Mouse (Mus musculus) layer of hippocampus, adult 11-12 months (tissue): ENCODE results near the gene Gm28047.

Source experiments
- DNase-seq: peaks from one replicate; pipeline ENCODE4 v3.0.0; 2022; ENCODE audit warnings: low spot score

The Gm28047 gene

DNA sequence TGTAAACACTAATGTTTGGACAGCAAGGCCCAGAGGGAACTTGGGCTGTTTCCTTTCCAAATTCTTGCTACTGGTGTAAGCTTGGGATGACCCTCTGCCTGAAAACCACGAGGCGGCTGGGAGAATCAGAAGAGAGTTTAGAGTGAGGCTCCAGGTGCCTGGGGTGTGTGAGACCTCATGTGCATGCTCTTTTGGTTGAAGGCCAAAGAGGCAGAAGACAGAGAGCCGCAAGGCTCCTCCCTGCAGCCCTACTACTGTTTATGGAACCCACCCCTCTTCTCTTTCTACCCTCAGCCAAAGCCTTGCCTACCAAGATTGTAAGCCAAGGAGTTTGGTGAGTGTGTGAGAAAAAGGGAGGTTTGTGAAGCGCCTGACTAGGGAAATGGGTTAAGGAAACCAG is 109.1 kb downstream of the Gm28047 start:
- DNase-seq = no peak

DNA sequence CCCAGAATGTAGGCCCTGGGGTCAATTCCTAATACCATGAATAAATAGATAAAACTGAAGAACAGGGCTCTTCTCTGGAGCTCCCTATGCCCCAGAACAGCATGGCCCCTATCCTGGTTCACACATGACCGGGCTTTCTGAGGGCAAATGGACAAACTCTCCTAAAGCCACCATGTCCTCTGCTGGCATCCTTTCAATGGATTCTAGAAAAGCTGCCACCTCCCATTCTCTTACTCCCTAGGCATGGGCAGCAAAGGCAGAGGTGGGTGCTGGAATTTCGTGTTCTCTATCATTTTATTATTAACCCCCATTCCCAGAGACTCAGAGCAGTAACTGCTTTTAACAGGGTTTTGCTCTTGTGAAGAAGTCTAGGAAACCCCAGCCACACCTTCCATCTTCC is 109.6 kb downstream of the Gm28047 start:
- no peak for DNase-seq

DNA sequence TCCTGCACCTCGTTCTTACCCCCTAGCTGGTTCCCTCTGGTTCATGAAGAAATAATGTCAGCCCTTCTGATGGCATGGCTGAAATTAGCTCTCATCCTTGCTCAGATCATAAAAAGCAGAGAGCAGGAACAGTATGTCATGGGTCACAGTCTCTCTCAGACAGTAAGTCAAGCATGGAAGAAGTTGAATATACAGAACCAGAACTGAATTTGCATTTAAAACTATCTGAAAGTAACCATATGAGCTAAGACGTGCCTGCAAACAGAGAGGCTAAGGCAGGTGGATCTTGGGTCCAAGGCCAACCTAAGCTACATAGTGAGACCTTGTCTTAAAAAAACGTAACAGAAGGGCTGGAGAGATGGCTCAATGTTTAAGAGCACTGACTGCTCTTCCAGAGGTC is 111.9 kb downstream of the Gm28047 start:
- no peak for DNase-seq

DNA sequence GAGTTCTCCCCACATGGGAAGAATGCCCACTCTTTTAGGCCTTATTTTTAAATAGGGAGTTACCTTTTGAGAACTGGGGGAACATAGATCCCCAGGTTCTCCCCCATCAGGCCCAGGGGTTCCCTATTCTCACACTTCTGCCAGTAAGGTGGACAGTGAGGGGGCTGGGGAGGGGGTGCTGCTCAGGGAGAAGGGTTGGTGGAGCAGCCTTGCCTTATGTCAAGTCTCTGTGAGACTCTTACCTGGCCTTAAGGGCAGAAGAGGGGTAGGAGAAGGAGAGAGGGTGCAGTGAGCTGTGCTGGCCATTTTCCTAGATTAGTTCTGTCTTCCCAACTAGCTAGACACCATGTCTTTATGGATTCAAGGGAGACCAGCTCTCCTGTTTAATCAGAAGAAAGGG is 112.4 kb downstream of the Gm28047 start:
- no peak for DNase-seq

DNA sequence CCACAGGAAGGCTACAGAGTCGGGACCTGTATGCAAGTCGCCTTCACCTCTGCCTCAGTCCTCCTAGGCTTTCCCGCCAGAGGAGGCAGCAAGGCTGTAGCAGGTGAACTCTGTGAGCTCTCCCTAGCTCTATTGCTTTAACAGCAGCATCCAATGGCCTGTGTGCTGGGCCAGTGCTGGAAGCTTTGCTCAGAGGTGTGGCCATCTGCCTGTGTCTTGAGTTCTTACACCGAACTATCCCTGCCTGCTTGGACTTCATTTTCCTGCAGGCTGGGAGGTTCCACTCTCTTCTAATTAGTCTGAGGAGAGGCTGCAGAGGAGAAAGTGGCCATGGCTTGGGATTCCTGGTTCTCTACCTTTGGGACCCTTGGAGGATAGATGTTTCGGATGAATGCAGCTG is 112.9 kb downstream of the Gm28047 start:
- DNase-seq = peak; percentile 9

DNA sequence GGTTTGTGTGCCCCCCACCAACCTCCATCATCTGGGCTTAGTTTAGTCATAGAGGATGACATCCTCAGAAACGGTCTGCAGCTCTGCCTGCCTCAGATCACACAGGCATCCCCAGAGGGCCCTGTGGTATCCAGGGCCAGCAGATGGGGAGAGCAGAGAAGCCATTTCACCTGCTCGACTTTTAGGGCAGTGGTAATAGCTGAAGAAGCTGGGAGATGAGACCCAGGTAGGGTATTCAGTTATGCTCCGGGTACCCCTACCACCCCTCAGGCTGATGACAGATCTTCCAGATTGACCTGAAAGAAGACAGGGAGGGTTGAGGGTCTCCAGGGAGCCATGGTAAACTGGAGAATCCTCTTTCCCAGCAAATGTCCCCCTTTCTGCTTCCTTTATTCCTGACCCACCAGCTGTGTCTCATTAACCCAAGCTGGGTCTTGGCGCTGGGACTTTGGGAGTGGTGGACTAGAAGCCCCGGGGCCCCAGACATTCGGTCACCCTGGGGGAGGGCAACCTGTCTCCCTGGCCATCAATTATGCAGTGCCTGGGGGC is 113.5 kb downstream of the Gm28047 start:
- peak; percentile 8 for DNase-seq

DNA sequence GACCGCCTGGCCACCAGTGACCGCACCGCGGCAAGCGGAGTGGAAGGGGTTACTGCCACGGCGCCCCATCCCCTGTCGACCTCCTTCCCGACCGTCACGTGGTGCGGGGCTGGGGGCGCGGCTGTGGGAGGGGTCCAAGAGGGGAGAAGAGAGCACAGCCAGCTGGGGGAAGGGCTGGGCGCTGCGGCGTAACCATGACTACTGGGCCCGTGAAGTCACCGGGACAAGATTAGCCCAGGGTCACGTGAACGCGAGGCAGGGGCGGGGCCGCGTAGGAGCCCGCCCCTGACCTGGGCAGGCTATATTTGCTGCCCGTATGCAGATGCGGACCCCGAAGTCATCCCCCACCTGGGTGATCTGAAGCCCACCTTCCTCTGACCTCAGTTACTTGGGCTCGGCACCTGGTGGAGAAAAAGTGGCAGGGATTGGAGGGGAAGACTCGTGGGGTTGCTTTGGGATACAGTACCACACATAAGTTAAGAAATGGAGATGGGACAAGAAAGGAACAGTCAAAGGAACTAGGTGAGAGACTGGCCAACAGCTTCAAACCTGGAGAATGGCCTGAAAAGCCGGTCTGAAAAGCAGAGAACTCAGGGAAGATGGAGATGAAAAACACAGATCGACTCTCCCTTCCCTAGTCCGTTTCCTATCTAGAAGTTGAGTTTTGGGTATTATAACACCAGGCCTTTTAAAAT is 114.1 kb downstream of the Gm28047 start:
- peak; percentile 90 for DNase-seq

DNA sequence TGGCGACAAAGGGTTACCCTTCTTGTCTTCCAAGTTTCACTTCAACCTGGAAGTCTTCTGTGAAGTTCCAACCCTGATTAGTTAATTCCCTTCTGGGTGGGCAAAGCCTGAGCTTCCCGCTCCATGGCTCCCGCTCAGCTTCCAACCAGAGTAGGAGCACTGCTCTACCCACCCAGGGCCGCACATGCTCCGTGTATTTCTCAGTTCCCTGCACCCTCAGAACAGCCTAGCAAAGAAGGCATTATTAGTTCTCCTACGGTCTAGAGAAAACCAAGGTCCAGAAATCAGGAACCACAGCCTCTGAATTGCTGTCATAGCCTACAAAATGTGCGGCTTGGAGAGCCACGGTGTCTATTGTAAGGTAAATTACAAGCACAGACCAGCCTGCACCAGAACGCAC is 114.8 kb downstream of the Gm28047 start:
- DNase-seq = peak; percentile 47

DNA sequence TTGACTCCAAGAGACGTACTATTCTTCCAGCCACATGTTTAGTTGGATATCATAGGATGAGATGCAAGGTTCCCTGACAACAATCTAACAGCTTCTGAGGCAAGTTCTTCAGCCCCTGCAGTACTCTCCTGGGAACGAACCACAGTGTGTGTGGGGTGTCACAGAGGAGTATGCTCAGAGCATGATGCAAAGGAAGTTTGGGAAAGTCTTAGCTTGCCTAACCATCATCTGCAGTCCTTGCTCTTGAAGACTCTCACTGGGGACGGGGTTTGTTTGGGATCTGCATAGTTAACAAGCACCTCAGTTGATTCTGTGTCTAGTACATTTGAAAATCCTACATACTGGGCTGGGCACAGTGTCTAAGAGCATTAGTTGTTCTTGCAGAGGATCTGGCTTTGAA is 116.5 kb downstream of the Gm28047 start:
- peak; percentile 3 for DNase-seq

DNA sequence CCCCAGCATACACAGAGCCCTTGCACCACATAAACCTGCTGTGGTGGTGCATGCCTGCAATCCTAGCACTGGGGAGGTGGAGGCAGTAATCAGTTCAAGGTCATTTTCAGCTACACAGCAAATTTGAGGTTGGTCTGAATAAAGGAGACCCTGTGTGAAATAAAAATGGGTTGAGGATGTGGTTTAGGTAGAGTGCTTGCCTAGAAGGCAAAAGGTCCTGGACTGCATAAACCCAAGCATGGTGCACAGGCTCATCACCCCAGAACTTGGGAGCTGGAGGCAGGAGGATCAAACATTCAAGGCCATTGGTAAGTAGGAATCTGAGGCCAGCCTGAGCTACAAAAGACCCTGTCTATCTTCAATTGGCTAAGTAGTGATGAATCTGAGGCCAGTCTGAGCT is 117.3 kb downstream of the Gm28047 start:
- DNase-seq = peak; percentile 4

DNA sequence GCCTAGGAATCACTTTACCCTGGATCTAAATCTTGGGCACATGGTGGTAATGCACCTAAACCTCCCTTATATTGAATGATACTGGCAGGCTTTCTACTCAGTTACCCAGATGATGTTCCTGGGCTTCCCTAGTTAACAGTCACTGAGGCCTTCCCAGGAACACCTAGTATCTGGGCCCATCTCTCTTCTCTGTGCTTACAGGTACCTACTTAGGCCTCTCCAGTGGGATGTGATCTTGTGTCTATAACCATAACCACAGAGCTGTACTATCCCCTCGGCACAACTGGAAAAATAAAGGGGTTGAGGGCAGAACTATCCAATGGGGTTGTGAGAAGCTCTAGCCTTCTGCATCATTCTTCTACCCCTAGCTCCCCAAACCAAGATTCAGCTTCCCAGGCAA is 118.0 kb downstream of the Gm28047 start:
- DNase-seq = peak; percentile 2

DNA sequence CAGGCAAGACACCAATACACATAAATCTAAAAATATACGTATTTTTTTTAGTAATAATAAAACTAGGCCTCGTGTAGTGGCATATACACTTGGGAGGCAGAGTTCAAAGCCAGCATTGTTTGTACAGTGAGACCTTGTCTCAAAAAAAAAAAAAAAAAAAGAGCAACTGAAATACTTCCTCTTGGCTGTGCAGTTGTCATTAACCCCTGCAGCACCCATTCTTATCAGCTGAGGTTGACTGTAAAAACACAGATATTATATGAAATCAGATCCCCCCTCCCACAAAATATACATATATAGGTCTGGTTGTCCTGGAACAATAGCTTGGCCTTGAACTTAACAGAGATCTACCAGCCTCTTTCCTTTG is 118.4 kb downstream of the Gm28047 start:
- no peak for DNase-seq

DNA sequence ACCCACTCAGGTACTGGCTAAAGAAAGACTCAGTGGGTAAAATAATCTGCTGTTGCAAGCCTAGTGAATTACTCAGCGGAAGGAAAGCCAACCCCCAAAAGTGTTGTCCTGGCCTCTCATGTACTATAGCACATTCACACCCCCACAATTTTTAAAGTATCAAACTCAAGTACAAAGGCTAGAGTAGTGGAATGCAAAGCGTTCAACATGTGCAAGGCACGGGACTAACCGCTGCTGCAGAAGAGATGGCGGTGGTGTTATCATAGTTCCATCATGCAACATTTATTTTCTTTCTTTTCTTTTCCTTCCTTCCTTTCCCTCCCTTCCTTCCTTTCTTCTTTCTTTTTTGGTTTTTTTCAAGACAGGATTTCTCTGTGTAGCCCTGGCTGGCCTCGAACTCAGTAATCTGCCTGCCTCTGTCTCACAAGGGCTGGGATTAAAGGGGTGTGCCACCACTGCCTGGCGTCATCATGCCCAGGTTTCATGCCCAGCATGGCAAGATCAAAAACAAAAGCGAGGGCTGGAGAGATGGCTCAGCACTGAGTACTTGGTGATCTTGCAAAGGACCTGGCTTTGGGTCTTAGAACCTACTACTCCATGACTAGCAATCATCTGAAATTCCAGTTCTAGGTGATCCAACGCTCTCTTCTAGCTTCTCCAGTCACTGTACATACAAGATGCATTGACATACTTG is 119.0 kb downstream of the Gm28047 start:
- peak; percentile 2 for DNase-seq

DNA sequence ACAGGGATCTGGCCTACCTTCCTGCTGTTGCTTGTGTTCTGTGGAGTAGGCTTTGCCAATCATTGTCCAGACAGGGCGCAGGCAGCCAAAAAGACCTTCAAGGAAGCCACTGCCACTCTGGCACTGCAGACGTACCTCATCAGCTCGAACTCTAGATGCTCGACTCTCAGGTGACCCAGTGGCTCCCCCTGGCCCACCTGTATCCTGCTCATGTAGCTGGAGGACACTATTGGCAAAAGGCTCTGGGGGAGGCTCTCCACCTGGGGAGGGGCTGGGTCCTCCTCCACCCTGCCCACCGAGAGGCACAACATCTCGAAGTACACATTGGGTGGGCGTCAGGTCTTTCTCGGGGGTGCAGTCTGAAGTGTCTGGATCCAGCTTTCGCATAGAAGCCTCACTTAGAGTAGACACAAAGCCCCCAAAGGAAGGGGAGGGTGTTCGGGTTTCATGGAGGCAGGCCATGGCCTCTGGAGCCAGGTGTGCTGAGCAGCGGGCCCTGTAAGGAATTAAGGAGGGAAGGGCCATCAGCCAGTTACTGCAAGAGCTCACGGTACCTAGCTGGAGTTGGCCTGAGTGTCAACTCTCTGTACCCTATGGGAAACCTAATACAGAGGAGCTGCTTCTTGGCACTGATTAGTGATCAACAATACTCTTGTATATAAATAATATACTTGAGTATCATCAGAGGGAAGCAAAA is 119.6 kb downstream of the Gm28047 start:
- peak; percentile 8 for DNase-seq

DNA sequence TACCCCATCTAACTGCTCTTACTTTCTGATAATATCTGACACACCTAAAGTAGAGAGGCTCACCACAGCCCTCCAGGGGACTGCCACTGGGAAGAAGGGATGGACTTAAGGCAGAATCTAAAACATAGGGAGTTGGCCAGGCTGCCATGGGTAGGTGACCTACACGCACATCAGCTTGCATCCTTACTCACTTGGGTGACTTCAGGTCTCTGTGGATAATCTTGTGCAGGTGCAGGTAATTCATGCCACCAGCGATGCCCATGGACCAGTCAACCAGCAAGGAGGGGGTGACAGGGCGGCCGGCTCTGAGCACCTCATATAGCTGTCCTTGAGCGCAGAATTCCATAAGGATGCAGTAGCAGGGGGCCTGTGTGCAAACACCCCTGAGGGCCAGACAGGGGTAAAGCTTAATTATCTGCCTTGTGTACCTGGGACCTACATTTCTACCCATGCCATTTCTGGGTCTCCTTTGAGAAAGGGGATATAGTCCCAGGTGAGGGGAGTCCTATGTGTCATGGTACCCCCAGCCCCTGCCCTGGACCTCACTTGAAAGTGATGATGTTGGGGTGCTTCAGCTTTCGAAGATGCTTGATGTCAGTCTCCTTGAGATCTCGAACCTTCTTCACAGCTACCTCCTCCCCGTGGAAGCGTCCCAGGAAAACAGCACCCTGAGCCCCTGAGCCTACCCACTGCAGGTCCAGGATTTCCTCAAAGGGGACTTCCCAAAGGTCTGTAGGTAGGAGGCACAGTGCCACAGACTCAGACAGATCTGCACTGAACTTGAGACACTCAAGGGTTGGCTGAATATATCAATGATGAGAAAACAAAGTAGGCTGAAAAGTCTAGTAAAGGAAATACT is 120.7 kb downstream of the Gm28047 start:
- peak; percentile 3 for DNase-seq

DNA sequence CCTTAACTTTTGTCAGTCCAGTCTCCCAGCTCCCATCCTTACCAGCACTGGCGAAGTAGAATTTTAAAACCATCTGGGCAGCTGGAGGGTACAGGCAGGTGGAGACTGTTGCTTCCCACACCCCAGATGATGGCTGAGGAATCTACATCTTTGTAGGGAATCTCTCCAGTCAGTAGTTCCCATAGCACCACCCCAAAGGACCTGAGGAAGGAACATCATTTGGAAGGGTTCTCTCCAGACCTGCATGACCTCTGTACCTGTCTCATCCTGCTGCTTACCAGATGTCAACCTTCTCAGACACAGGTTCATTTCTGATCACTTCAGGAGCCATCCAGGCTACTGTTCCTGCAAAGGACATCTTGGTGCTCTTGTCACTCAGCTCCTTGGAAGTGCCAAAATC is 121.4 kb downstream of the Gm28047 start, which contains the start of gene Gm10337:
Gm10337 (plus strand) TSS at position 276 of the 400 bp plus-strand sequence.
- no peak for DNase-seq

DNA sequence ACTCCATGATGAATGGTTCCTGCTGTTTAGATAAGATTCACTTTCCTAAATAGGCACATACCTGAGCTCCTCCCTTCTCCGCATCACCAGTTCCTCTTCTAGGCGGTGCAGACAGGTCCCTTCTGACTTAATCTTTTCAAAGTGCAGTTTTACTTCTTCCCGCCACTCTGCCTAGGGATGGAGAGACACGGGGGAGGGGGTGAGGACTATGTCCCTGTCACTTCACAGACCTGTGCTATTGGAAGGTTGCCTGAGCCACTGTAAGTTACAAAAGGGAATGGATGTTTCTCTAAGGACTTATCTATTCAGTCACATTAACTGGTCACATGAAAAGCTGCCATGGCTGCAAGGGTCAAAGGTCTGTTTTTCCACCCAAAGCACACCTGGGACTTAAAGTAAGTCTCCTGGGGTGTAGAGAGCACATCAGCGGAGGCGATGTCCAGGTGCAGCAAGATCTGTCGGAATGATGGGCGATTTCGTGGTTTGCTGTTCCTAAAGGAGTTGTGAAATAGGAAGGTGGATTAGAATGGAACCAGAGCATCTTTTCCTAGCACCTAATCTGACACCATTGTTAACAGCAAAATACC is 122.5 kb downstream of the Gm28047 start:
- DNase-seq = no peak

DNA sequence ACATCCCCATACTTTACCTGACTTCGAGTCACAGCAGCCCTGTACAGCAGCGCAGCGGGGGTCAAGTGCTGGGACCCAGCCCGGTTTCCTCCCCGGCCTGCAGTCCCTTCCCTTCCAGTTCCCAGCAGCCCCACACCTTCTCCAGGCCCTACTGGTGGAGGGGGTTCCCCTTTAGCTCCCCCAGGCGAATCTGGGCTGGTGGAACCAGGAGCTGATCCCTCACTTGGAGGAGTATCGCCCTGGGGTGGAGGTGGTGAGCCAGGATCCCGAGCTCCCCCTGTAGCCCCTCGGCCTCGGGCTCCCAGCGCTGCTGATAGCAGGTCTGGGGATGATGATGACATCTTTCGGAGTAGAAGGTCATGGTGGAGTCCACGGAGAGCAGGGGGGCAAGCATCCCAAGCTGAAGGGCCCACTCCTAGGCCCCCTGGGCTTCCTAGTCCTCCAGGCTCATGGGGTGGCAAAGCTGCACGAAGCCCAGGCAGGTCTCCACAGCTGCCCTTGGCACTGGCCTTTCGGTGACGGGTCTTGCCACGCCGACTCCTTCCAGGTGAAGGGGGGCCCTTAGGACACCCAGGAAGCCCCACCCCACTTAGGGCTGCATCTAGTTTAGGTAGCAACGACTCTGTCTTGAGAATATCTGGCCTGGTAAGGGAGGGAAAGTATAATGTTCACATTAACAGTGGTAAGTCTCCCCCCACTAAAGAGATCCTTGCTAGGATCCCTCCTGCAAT is 123.6 kb downstream of the Gm28047 start:
- DNase-seq = no peak

DNA sequence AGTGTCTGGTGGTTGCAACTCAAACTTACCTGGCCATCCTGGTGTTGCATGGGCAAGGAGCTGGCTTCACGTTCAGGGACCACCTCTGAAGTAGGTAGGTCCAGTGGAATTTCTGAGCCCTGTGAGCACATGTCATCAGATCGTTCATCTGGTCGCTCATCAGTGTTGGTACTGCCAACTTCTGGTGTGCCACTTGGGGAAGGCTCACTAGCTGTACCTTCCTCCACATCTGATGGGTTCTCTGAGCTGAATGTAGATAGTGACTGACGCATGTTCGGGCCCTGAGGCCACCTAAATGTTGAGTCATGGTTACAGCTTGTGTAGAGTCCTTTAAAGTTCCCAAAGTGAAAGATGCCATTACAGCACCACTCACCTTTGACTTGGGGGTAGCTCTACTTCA is 124.4 kb downstream of the Gm28047 start:
- no peak for DNase-seq

DNA sequence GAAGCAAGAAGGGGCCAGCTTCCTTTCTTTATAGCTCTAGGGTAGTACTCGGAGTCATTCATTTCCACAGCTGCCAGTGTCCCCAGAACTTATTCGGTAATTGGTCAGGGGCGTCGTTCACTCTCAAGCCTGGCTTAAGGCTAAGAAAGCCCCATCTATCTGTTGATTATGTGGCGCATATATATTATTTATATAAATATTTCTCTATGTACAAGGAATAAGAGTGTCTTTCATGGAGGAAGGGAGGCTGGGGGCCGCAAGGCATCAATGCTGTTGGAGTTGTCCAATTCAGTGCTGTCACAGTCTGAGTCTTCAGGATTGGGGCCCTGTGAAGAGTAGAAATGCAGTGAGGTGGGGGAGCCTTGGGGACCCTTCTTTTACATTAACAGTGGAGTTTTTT is 125.0 kb downstream of the Gm28047 start:
- DNase-seq = no peak

DNA sequence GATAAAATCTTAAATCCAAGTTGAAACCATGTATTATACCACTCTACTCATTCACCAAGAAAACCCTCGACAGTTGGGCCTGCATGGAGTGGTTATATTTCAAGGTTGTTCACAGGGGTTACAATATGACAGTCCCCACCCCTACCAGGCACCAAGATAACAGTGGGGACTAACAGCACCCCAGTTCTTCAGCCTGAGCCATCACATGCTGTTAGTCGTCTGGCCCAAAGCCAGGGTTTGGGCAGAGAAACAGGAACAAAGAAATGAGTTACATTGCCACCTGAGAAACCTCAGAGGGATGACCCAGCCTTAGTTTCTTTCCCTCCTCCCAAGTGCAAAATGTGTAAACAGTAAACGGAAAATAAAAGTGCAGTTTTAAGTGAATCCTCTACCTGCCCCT is 125.5 kb downstream of the Gm28047 start:
- DNase-seq = peak; percentile 26
